Mouse (Mus musculus): ENCODE measurements around the gene Commd4. TPM values are rescaled to one million over a fixed set of nuclear protein-coding genes. Genes with fewer than 3 reads are reported as not detected.
A peak's percentile ranks its signal among the peaks of the same experiment; 100 is the strongest.

The Commd4 gene
- polyA plus RNA-seq, 1 experiment from 2014 or later: 133 TPM

- H3K9me3 ChIP-seq (replicated peaks; ENCODE audit: low read length): no peaks in the 10 kb centered on the region
- H3K36me3 ChIP-seq (ENCODE audit: insufficient read depth, low read length): peaks cover 8% of the 10 kb centered on the region; the same call in 1 of the 2 replicates
- ATAC-seq (replicated peaks; ENCODE audit: low FRiP score, low read depth) (no peak), DNase-seq (ENCODE audit: low spot score) (no peak)
- peak; percentile 14; the same call in 1 of the 2 replicates for TF ChIP-seq CTCF (IDR thresholded peaks at IDR 0.05; ENCODE audit: low read depth)
- no peak overlapping the region for H3K9ac ChIP-seq (ENCODE audit: low read depth, low read length)
- H3K27ac ChIP-seq: no peak overlapping the region
- H3K4me3 ChIP-seq (replicated peaks; ENCODE audit: low read depth, low read length): no peak overlapping the region
- no peak overlapping the region for H3K4me2 ChIP-seq (ENCODE audit: low read length)
- H3K27me3 ChIP-seq (ENCODE audit: insufficient read depth, low read length): no peaks in the 10 kb centered on the region
- H3K4me1 ChIP-seq (replicated peaks; ENCODE audit: insufficient read depth, low read length): peaks cover 5% of the 10 kb centered on the region
- 41% methylated on average over 6 of the region's 6 CpGs for WGBS
These were observed 5.8 kb downstream of the Commd4 start for GRCm38 (mm10) chr9:57152331-57152730.

GRCm38 (mm10) chr9:57150192-57150591, 7.9 kb downstream of the Commd4 start:
- TF ChIP-seq CTCF (IDR thresholded peaks at IDR 0.05; ENCODE audit: low read depth): no peak
- H3K4me2 ChIP-seq (ENCODE audit: low read length): no peak overlapping the region
- H3K9ac ChIP-seq (ENCODE audit: low read depth, low read length): no peak overlapping the region
- WGBS: 79% methylated on average over 5 of the region's 5 CpGs
- H3K27me3 ChIP-seq (ENCODE audit: insufficient read depth, low read length): no peaks in the 10 kb centered on the region
- no peak overlapping the region for H3K4me3 ChIP-seq (replicated peaks; ENCODE audit: low read depth, low read length)
- DNase-seq (ENCODE audit: low spot score): no peak
- no peaks in the 10 kb centered on the region; the same call in 1 of the 2 replicates for H3K4me1 ChIP-seq (replicated peaks; ENCODE audit: insufficient read depth, low read length)
- no peaks in the 10 kb centered on the region for H3K9me3 ChIP-seq (replicated peaks; ENCODE audit: low read length)
- ATAC-seq (replicated peaks; ENCODE audit: low FRiP score, low read depth): no peak
- 0 out of 2 replicates have a peak, but pooled peaks cover under 1% of the 10 kb centered on the region for H3K36me3 ChIP-seq (ENCODE audit: insufficient read depth, low read length)
- no peak overlapping the region for H3K27ac ChIP-seq

- H3K36me3 ChIP-seq (ENCODE audit: insufficient read depth, low read length): no peaks in the 10 kb centered on the region
- H3K4me1 ChIP-seq (replicated peaks; ENCODE audit: insufficient read depth, low read length): no peaks in the 10 kb centered on the region; the same call in 1 of the 2 replicates
- DNase-seq (ENCODE audit: low spot score): no peak
- peak overlapping the region; percentile 83 for H3K27ac ChIP-seq
- TF ChIP-seq CTCF (IDR thresholded peaks at IDR 0.05; ENCODE audit: low read depth): no peak
- 76% methylated on average over 6 of the region's 6 CpGs for WGBS
- 0 out of 2 replicates have a peak overlapping the region, but pooled peaks have one; percentile 74 for H3K9ac ChIP-seq (ENCODE audit: low read depth, low read length)
- H3K27me3 ChIP-seq (ENCODE audit: insufficient read depth, low read length): no peaks in the 10 kb centered on the region
- H3K9me3 ChIP-seq (replicated peaks; ENCODE audit: low read length): no peaks in the 10 kb centered on the region
- no peak for ATAC-seq (replicated peaks; ENCODE audit: low FRiP score, low read depth)
- H3K4me2 ChIP-seq (ENCODE audit: low read length): peak overlapping the region; percentile 88; the same call in 1 of the 2 replicates
- H3K4me3 ChIP-seq (replicated peaks; ENCODE audit: low read depth, low read length): peak overlapping the region; percentile 56; the same call in 1 of the 2 replicates
These were observed 9.1 kb downstream of the Commd4 start for GRCm38 (mm10) chr9:57149021-57149420.

GRCm38 (mm10) chr9:57148144-57148878, 9.8 kb downstream of the Commd4 start, which contains the start of gene Neil1:
Neil1 (minus strand) TSS chr9:57148305.
- TF ChIP-seq CTCF (IDR thresholded peaks at IDR 0.05; ENCODE audit: low read depth): peak; percentile 45; the same call in 1 of the 2 replicates
- Histone ChIP-seq H3K27me3 (ENCODE audit: insufficient read depth, low read length) (no peaks in the 10 kb centered on the region), H3K27ac (peak within 1 kb of the TSS; percentile 83), H3K36me3 (ENCODE audit: insufficient read depth, low read length) (0 out of 2 replicates have a peak, but pooled peaks cover 3% of the 10 kb centered on the region), H3K4me2 (ENCODE audit: low read length) (peak within 1 kb of the TSS; percentile 88), H3K9ac (ENCODE audit: low read depth, low read length) (peak within 1 kb of the TSS; percentile 74), H3K4me1 (replicated peaks; ENCODE audit: insufficient read depth, low read length) (no peaks in the 10 kb centered on the region; the same call in 1 of the 2 replicates), H3K4me3 (replicated peaks; ENCODE audit: low read depth, low read length) (peak within 1 kb of the TSS; percentile 56), H3K9me3 (replicated peaks; ENCODE audit: low read length) (no peaks in the 10 kb centered on the region)
- peak; percentile 96 for DNase-seq (ENCODE audit: low spot score)
- peak; percentile 89 for ATAC-seq (replicated peaks; ENCODE audit: low FRiP score, low read depth)
- WGBS: 1% methylated on average over 27 of the region's 27 CpGs

GRCm38 (mm10) chr9:57147205-57148143, 10.7 kb downstream of the Commd4 start:
- ATAC-seq (replicated peaks; ENCODE audit: low FRiP score, low read depth) (no peak; the same call in 1 of the 2 replicates), DNase-seq (ENCODE audit: low spot score) (peak; percentile 22)
- Histone ChIP-seq H3K36me3 (ENCODE audit: insufficient read depth, low read length) (peaks cover 4% of the 10 kb centered on the region; the same call in 1 of the 2 replicates), H3K4me1 (replicated peaks; ENCODE audit: insufficient read depth, low read length) (no peaks in the 10 kb centered on the region; the same call in 1 of the 2 replicates), H3K9me3 (replicated peaks; ENCODE audit: low read length) (no peaks in the 10 kb centered on the region), H3K4me2 (ENCODE audit: low read length) (peak overlapping the region; percentile 88), H3K4me3 (replicated peaks; ENCODE audit: low read depth, low read length) (peak overlapping the region; percentile 56), H3K27ac (peak overlapping the region; percentile 83), H3K27me3 (ENCODE audit: insufficient read depth, low read length) (no peaks in the 10 kb centered on the region), H3K9ac (ENCODE audit: low read depth, low read length) (peak overlapping the region; percentile 74)
- 6% methylated on average over 19 of the region's 19 CpGs for WGBS
- no peak for TF ChIP-seq CTCF (IDR thresholded peaks at IDR 0.05; ENCODE audit: low read depth)
